Mouse (Mus musculus) CD4-positive, CD25-positive, alpha-beta regulatory T cell, adult 9 weeks (primary cell): ENCODE results near the gene Prr27. TPM values are rescaled to one million over a fixed set of nuclear protein-coding genes. Genes with fewer than 3 reads are reported as not detected.

ENCODE experiments used
- polyA plus RNA-seq: library from polyadenylated mRNA; unstranded; fragments of 100-300 nt; shearing (Covaris generic); gene quantifications from one replicate; pipeline ENCODE4 v1.2.1, GENCODE M21; 2017

Gene Prr27
- polyA plus RNA-seq: not detected

GRCm38 (mm10) chr5:87825386-87825785 is at the start of gene Prr27:
Gene Prr27 (plus strand): TSS chr5:87825686.

GRCm38 (mm10) chr5:87807782-87808181 is 17.7 kb upstream of the Prr27 start, which contains the start of gene Csn1s2b:
Gene Csn1s2b (plus strand): TSS chr5:87808082.

GRCm38 (mm10) chr5:87884729-87885128 is 59.2 kb downstream of the Prr27 start, which contains the start of gene Odam:
Gene Odam (plus strand): TSS chr5:87885029.

Other genes starting within 250 kb of the Prr27 start
- not detected for gene Sult1e1, start 234.1 kb upstream of the Prr27 start, polyA plus RNA-seq
- gene Csn1s1, start 159.5 kb upstream of the Prr27 start, polyA plus RNA-seq: not detected
- not detected for gene Csn2, start 126.1 kb upstream of the Prr27 start, polyA plus RNA-seq
- gene Csn1s2a, start 51.1 kb upstream of the Prr27 start, polyA plus RNA-seq: not detected
- not detected for gene Csn1s2b, start 17.6 kb upstream of the Prr27 start, polyA plus RNA-seq
- not detected for gene Odam, start 59.3 kb downstream of the Prr27 start, polyA plus RNA-seq
- gene Csn3, start 99.9 kb downstream of the Prr27 start, polyA plus RNA-seq: not detected
- gene 2310003L06Rik, start 143.8 kb downstream of the Prr27 start, polyA plus RNA-seq: not detected
- not detected for gene Gm28434, start 143.8 kb downstream of the Prr27 start, polyA plus RNA-seq
- gene Cabs1, start 153.8 kb downstream of the Prr27 start, polyA plus RNA-seq: not detected
- not detected for gene Smr3a, start 176.9 kb downstream of the Prr27 start, polyA plus RNA-seq